Mouse (Mus musculus) splenic B cell, adult 2 months (primary cell): ENCODE results near the gene Pax7.
A peak's percentile ranks its signal among the peaks of the same experiment; 100 is the strongest.

ENCODE experiments used
- DNase-seq: peaks from one replicate; pipeline ENCODE4 v3.0.0-alpha.2; 2011; ENCODE audit warnings: low read depth, low spot score
- H3K27me3 ChIP-seq: 2 replicates; pipeline ENCODE4 v1.6.1; 2012; ENCODE audit warnings: mild to moderate bottlenecking, low read length, moderate library complexity, mixed read lengths; ENCODE audit not compliant: control insufficient read depth, poor library complexity, insufficient read depth, severe bottlenecking
- H3K36me3 ChIP-seq: 2 replicates; pipeline ENCODE4 v1.6.1; 2012; ENCODE audit warnings: mild to moderate bottlenecking, low read length, moderate library complexity, mixed read lengths; ENCODE audit not compliant: control insufficient read depth, poor library complexity, insufficient read depth, severe bottlenecking

Pax7 gene

DNA sequence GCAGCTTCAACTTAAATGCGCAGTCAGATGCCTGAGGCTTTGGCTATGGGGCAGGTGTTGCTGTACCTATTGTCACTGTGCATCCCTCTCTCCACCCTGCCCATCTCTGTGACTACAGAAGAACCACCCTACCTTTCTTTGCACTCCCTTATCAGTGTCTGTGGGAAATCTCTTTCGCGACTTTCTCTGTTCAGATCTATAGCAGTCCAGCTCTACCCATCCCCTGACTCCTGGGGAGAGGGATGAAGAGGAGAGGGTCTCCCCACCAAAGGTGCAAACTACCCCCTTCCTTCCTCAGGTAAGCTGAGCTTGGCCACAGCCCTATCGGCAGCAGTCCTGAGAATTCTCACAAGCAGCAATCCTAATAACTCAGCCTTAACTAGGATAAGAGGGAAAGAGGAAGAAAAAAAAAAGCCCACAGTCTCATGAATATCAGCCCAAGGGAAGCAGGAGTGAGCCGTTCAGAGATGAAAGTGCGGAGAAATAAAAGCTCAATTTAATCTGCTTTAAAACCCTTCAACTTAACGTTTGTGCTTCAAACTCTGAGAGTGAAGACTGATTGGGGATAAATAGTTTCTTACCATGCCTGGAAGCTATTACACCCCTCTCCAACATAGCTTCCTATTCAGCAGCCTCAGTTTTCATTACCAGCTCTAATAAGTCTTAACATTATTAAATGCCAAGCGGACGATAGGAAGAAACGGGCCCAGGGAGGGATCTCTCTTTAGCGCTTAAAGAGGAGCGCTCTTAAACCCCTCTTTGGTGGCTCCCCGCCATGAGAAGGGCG is 7.8 kb downstream of the Pax7 start:
- H3K27me3 ChIP-seq = peaks cover 5% of the 10 kb centered on the region
- H3K36me3 ChIP-seq = no peaks in the 10 kb centered on the region
- no peak for DNase-seq

DNA sequence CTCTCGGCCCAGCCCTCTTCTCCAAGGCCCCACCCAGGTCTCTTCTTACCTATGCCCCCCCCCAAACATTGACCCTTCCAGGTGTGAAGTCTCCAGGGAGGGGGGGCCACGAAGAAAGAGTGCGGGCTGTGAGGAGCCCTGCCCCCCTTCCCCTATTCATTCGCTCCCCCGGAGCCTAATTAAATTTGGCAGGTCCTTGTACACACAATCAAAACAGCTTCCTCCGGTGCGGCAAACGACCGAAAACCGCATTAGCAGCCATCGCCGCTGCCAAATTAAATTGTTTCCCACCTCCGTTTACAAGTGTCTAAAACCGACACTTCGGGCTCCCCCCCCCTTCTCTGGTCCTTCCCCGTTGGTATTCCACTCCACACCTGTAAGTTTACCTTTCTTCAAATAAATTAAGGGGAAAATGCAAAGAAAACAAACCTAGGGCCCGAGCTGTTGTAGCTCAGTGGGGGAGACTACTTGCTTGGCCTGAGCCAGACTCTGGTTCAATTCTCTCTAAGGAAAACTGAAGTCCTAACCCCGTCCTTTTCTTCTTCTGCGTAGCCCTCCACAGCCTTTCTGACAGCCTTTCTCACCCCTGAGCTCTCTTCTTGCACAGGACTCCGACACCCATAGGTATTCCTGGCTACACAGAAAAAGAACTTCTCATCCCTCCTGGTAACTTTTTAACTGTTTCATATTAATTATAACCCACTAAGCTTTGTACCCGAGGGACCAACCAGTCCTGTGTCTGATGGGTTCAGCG is 8.6 kb downstream of the Pax7 start:
- no peak for DNase-seq
- H3K36me3 ChIP-seq = no peaks in the 10 kb centered on the region

DNA sequence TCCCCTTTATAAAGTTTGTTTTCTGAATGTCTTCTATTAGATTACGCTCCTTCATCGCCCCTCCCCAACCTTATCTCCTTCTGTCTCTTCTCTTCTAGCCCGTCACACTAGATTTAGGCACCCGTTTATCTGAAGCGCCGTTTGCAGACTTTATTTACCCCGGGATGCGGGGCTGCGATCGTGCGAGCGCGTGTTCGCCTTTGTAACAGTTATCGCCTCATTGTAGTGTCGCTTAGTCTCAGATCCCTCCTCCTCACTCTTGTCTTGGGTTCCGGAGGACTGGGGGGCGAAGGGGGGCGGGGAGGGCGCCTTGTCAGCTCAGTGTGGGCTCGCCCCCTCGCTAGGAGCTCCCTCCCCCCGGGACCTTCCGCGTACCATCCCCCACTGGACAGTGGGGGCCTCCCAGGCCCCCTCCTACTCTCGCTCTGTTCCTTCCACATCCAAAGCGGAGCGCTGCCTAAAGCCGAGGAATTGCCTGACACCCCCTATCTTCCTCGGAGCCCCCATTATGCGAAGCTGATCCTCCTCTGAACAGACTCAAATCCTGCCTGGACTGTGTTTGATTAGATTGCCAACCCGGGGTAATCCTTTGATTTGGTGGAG is 9.4 kb downstream of the Pax7 start:
- peaks cover 5% of the 10 kb centered on the region for H3K27me3 ChIP-seq
- no peak for DNase-seq
- H3K36me3 ChIP-seq = no peaks in the 10 kb centered on the region

More for the DNA sequence above, 8.6 kb downstream of the Pax7 start:
- peaks cover 5% of the 10 kb centered on the region for H3K27me3 ChIP-seq

DNA sequence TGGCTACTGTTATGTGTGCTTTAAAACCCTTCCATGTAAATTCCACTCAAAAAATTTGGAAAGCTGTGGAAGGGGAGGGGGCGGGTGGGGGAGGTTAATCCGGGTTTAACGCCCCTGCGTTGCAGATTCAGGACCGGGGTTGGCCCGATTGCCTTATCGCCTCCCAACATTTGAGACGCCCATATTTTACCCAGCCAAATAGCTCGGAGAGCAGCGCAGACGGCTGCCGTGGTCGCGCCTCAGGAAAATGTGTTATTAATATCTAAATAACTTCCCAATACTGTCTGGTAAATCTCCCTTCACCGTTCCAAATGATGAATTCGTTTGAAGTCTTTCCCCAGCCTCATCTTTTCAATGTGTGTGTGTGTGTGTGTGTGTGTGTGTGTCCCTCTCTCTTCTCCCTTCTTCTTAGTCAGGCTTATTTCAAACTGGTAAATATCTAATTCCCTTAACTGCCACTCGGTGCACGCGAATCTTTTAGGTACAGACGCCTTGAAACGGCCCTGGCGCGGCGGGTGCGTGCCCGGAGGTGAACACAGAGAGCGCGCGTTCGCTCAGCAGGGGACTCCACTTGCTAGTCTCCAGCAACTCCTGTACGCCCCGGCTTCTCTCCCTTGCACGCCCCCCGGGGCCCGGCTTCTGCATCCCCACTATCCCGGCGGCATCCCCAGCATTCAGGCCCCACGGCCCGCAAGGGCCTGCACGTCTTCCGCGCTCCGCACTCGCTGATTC is 10.0 kb downstream of the Pax7 start:
- peaks cover 5% of the 10 kb centered on the region for H3K27me3 ChIP-seq
- no peaks in the 10 kb centered on the region for H3K36me3 ChIP-seq
- no peak for DNase-seq

DNA sequence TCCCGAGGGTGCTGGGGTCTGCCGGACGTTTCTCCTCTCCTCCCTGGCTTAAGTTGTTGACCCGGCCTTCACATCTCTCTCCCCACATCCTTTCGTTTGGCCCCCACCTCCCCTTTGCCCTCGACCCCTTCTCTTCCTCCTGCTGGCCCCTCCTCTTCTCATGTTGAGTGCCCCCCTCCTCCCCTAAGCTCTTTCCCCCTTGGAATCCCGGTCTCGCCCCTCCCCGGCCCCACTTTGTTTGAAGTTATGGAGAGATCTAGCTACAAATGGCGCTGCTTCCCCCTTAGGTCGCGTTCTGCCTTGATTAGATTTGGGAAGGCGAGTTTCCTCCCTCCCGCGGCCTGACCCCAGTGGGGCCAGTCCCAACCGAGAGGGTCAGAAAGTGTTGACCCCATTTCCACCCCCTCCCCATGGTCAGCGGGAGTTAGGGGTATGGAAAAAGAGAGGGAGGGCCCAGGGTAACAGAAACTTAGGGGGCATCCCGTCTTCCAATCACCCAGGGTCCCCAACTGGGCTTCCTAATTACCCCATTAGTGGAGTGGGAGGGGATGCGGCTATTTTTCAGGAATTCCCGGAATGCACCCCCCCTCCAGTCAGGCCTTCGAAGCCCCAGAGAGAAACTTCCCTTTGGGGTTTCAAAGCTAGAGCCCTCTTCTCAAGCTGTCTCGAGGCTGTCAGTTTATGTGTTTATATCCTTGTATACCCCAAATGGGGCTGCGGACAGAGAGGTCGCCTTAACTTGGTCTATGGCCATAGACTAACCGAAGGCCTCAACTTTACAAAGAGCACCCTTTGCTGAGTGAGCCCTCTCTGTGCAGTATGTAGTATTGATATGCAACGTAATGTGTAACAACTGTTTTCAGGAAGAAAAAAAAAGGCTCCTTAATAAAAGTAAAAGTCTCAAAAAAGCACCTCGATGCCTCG is 10.9 kb downstream of the Pax7 start:
- Histone ChIP-seq H3K36me3 (no peaks in the 10 kb centered on the region), H3K27me3 (peaks cover 5% of the 10 kb centered on the region)
- DNase-seq = no peak

DNA sequence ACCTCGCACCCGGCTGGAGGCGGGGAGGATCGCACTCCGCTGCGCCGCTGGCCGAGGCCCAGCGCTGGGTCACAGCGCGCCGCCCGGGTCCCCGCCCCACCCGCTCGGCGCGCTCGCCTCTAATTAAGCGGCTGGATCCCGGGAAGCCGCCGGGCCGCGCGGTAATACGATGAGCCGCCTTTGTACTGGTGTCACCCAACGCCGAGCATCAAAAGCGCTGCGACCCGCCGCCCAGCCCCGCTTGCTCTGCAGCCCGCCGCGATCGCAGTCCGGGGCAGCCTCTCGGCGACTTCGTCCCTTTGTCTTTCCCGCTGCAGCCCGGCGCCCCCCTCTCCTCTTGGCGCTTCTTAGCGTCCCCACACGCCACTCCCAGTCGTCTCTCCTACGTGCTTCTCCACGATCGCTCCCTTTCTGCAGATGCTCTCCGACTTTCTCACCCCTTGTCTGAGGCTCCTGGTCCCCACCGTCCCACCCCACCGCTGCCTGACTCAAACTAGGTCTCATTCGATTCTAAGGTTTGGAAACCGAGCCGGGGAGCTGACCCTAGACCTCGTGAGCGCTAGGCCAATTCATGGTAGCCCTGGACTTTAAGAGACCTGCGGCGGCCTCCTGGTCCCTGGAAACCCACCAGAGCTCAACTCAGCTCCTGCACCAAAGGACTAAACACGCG is 11.7 kb downstream of the Pax7 start:
- DNase-seq = no peak
- Histone ChIP-seq H3K27me3 (peaks cover 5% of the 10 kb centered on the region), H3K36me3 (no peaks in the 10 kb centered on the region)

DNA sequence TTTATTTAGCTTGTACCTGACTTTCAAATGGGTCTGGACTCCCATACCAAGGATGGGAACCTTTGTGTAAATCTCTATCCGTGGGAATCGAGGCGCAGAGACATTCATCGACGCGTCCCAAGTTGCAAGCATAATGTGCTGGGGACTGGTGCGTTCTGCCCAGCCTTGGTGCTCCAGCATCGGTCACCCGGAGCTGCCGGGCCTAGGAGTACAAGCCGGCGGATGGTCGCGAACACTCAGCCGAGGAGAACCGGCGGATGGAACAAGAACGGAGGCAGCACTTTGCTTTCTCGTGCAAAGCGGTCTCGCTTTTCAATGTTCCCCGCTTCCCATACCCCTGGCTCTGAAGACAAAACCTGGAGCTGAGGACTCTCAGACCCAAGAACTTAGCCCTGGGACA is 12.3 kb downstream of the Pax7 start:
- DNase-seq = no peak
- peaks cover 5% of the 10 kb centered on the region for H3K27me3 ChIP-seq
- no peaks in the 10 kb centered on the region for H3K36me3 ChIP-seq

DNA sequence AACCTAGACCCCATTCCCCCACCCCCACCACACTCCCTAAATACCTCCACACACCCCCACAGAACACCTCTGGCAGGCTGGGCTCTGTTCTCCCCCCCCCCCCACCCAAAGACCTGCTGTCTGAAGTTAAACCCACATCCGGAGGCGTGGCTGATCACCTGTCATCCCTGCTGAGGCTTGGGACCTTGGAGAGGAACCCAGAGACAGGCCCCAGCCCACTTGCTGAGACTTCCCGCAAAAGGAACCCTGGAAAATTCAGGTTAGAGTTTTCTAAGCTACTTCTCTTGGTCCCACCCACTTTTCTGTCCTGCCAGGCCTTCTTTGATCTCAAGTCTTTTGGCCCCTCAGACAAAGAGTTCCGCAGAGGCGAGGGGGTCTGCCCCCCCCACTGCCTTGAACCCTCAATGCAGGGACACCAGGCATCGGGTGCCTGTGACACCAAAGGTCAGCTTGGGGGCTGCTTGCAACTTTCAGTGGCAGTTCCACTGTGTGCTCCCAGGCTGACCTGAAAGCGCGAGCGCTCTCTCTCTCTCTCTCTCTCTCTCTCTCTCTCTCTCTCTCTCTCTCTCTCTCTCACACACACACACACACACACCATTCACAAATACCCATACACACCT is 13.8 kb downstream of the Pax7 start:
- peak; percentile 39 for DNase-seq
- peaks cover 2% of the 10 kb centered on the region for H3K27me3 ChIP-seq
- no peaks in the 10 kb centered on the region for H3K36me3 ChIP-seq

DNA sequence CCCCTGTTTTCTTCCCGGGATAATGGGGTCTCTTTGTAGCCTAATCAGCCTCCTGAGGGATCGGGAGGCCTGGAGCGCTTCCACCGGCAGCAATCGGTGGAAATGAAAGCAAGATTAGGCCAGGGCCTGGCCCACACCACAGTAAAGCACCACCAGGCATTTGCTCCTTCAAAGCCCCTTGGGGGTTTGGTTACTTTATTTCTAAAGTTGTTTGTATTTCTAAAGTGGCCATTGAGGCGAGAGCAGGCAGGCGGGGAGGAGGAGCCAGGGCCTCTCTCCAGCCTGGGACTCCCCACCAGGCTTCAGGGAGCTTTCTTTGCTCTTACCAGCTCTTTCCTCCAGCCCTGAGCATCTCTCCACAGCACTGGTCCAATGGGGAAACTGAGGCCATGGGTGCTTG is 15.2 kb downstream of the Pax7 start:
- H3K36me3 ChIP-seq = no peaks in the 10 kb centered on the region
- DNase-seq = no peak
- H3K27me3 ChIP-seq = peaks cover 2% of the 10 kb centered on the region

DNA sequence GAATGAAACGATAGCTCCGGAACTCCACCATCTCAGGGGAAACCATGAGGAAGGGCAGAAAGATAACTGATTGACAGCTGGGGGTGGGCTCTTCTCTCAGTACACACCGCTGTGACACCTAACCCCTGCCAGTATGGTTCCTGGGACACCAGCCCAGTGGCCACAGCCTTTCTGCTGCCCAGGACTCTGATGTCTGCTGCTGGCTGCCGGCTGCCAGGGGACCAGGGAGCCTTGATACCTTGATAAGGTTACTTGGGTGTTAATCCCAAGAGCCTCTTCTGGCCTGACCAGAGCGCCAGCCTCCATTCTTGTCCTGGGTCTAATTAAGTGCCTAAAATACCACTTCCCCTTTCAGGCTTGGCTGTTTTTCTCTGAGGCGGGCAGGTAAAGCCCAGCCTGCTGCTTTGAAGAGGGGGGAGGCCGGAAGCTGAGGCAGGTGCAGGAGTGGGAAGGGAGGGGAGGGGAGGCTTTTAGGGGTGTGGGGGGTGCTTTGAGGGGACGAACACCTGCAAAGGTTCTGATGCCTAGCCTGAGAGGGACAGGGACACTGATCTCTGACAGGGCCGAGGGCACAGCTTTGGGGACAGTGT is 19.9 kb downstream of the Pax7 start:
- DNase-seq = peak; percentile 55
- Histone ChIP-seq H3K27me3 (no peaks in the 10 kb centered on the region), H3K36me3 (no peaks in the 10 kb centered on the region)

DNA sequence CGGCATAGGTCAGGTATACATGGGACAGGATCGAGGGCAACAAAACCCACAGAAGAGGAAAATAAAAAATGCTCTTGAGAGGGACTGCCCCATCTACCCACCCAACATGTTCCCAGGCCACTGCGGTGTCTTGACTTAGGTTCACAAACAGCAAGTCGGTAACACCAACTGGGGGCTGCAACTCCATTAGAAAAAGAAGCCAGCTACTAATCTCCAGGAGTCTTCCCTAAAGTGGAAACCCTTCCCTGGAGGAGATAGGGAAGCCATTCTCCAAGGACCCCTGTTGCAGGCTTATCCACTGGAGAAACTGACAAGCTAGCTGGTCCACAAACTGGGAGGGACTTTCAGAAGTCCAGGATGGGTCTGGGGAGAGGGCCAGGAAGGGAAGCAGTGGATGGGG is 21.4 kb downstream of the Pax7 start:
- Histone ChIP-seq H3K36me3 (no peaks in the 10 kb centered on the region), H3K27me3 (no peaks in the 10 kb centered on the region)
- DNase-seq = no peak

DNA sequence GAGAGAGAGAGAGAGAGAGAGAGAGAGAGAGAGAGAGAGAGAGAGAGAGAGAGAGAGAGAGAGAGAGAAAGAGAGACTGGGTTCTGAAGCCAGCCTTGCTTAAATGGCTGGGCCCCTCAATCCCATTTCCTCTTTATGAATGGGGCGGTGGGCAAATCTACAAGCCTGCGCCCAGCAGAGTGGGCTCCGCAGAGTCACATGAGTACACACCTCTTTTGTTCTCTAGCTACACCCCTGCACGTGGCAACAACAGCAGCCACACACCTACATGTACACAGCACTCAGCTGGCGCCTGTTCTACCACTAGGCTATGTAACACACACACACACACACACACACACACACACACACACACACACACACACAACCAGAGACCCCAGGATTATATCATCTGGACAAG is 21.9 kb downstream of the Pax7 start:
- no peak for DNase-seq
- no peaks in the 10 kb centered on the region for H3K27me3 ChIP-seq
- no peaks in the 10 kb centered on the region for H3K36me3 ChIP-seq
